Mouse (Mus musculus) stomach, embryonic 16.5 days (tissue): Measurements from ENCODE around the gene Gbgt1. TPM values are rescaled to one million over a fixed set of nuclear protein-coding genes. Genes with fewer than 3 reads are reported as not detected.

Source experiments
- ATAC-seq: fragments of 200-750 bp; cut with Nextera tagmentation; 2 replicates; pipeline ENCODE4 v1.8.0; 2017; ENCODE audit warnings: moderate number of reproducible peaks, moderate TSS enrichment; ENCODE audit not compliant: insufficient read depth, low FRiP score
- H3K27ac ChIP-seq: fragments of 300-500 bp; sonication (generic); 2 replicates; pipeline ENCODE4 v1.5.1; 2014; ENCODE audit warnings: low read length
- H3K27me3 ChIP-seq: fragments of 300-500 bp; sonication (generic); 2 replicates; pipeline ENCODE4 v1.6.1; 2014; ENCODE audit warnings: low read length, control low read depth, mixed read lengths; ENCODE audit not compliant: control insufficient read depth, insufficient read depth
- H3K36me3 ChIP-seq: fragments of 300-500 bp; sonication (generic); 2 replicates; pipeline ENCODE4 v1.6.1; 2014; ENCODE audit warnings: low read length; ENCODE audit not compliant: control insufficient read depth, insufficient read depth
- H3K4me1 ChIP-seq: fragments of 300-500 bp; sonication (generic); 2 replicates; pipeline ENCODE4 v1.6.1; 2014; ENCODE audit warnings: low read length, control low read depth, mixed read lengths; ENCODE audit not compliant: control insufficient read depth, insufficient read depth
- H3K4me2 ChIP-seq: fragments of 300-500 bp; sonication (generic); 2 replicates; pipeline ENCODE4 v1.6.1; 2014; ENCODE audit warnings: low read depth, low read length, mixed read lengths
- H3K4me3 ChIP-seq: fragments of 300-500 bp; sonication (generic); replicated peaks from 2 replicates; pipeline ENCODE4 v1.5.1; 2014; ENCODE audit warnings: mild to moderate bottlenecking, low read length
- H3K9ac ChIP-seq: fragments of 300-500 bp; sonication (generic); 2 replicates; pipeline ENCODE4 v1.6.1; 2014; ENCODE audit warnings: low read length
- H3K9me3 ChIP-seq: fragments of 300-500 bp; sonication (generic); replicated peaks from 2 replicates; pipeline ENCODE4 v1.6.1; 2016; ENCODE audit warnings: low read length, control low read depth; ENCODE audit not compliant: control insufficient read depth
- WGBS: fragments of 180-500 bp; shearing (Covaris S2); extraction: QIAGEN DNeasy Blood & Tissue Kit; methylation state at CpG from one replicate; pipeline ENCODE4 v1.1.7; 2014; 5-methylcytosine and 5-hydroxymethylcytosine counted together
- polyA plus RNA-seq: library from polyadenylated mRNA; unstranded; fragments of >200 nt; fragmentation: Nextera tagmentation; extraction: Ambion mirVana; gene quantifications from 2 replicates; pipeline ENCODE4 v1.2.1, GENCODE M21; 2015

Gene Gbgt1
- polyA plus RNA-seq, 1 experiment from 2014 or later: 3.5 TPM

DNA sequence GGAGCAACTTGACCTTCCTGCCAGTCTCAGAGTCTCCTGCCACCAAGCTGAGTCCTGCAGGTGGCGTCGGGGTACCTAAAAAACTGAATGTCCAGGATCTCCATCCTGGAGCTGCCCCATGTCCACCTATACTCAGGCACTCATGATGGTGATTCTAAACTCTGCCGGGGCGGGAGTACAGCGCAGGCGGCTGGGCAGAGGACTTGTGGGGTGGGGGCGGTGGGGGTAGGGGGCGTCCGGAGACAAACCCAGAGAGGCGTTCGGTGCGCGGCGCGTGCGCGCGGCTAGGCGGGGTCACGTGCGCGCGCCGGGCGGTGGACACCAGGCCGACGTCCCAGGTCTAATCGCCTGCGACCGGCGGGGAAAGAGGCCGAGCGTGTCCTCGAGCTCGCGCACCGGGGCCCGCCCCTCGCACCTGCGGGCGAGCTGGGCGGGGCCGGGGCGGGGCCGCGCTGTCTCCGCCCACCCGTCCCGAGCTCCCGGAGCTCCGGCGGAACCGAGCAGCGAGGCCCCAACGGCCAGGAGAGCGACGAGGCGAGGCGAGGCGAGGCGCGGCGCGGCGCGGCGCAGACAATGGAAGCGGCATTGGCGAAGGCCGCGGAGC, 16.2 kb downstream of the Gbgt1 start, which contains the start of gene Ralgds:
TSS of gene Ralgds (plus strand) at position 328 of the 604 bp plus-strand sequence.
- Histone ChIP-seq H3K27me3 (no peaks in the 10 kb centered on the region), H3K4me1 (peaks cover 16% of the 10 kb centered on the region), H3K4me2 (peak within 1 kb of the TSS; percentile 94), H3K4me3 (peak within 1 kb of the TSS; percentile 73), H3K9ac (peak within 1 kb of the TSS; percentile 90), H3K27ac (peak within 1 kb of the TSS; percentile 84), H3K36me3 (no peaks in the 10 kb centered on the region), H3K9me3 (no peaks in the 10 kb centered on the region)
- ATAC-seq: peak; percentile 84
- WGBS: under 1% methylated on average over 71 of the region's 71 CpGs

DNA sequence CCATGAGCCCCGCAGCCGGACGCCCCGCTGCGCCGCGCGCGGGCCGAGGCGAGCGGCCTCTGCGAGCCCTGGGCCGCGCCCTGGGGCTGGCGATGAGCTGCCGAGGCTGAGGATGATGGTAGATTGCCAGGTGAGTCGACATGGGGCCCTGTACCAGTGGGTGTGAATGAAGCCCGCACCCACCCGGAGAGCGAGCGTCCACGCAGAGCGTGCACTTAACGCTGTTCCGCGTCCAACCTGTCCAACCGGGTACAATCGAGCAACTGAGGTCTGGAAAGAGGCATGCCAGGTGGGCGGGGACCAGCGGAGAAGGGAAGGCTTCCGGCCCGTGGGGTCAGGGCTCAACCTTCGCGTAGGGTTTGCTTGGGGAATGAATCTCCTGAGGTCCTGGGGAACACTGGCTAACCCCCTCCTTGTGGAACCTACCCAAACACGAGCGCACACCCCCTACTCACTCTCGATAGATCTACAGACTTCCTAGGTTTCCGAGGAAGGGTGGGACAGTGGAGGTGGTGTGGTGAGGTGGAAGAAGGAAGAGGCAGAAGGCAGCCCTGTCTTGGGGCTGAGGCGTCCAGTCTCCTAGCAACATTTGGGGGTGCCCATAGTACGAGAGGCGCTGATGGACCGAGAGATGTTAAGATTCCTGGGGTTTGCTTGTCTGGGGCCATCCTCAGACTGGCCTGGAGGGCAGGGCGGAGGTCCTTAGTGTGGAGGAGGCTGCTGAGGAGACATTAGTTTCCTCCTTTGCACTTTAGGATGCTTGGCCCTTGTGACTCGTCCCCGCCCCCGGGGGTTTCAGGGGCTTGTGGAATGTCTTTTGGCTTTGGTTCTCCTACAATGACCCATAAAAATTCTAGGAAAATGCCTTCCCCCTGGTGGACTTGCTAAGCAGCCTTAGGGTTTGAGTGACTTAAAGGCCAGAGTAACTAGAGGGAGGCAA, 17.0 kb downstream of the Gbgt1 start:
- no peaks in the 10 kb centered on the region for H3K36me3 ChIP-seq
- H3K9me3 ChIP-seq: no peaks in the 10 kb centered on the region
- peaks cover 16% of the 10 kb centered on the region for H3K4me1 ChIP-seq
- peak; percentile 30; the same call in 1 of the 2 replicates for ATAC-seq
- no peaks in the 10 kb centered on the region for H3K27me3 ChIP-seq
- H3K4me3 ChIP-seq: peak overlapping the region; percentile 73
- peak overlapping the region; percentile 94 for H3K4me2 ChIP-seq
- H3K9ac ChIP-seq: peak overlapping the region; percentile 90
- WGBS: 5% methylated on average over 47 of the region's 47 CpGs
- H3K27ac ChIP-seq: peak overlapping the region; percentile 84

DNA sequence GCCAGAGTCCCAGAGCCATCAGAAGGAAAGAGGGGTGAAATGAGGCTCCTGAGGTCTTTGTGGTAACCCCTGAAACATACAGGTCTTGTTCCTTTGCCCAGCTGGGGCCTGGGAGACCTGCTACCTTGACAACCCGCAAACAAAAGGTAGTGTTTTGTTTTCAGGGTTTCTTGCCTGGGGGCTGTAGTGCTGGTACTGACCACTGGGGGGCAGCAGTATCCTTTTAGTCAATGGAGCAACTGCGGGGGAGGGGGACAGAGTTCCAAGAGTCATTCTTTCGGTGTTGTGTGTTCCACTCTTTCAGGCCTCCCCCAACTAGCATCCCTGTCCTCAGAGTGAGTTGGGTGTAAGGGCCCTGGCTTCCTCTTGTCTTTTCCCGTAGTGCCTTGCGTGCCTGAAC, 17.8 kb downstream of the Gbgt1 start:
- Histone ChIP-seq H3K4me3 (peak overlapping the region; percentile 73), H3K27me3 (no peaks in the 10 kb centered on the region), H3K9ac (peak overlapping the region; percentile 90), H3K9me3 (no peaks in the 10 kb centered on the region), H3K27ac (no peak overlapping the region), H3K36me3 (no peaks in the 10 kb centered on the region), H3K4me1 (peaks cover 16% of the 10 kb centered on the region), H3K4me2 (peak overlapping the region; percentile 94)
- ATAC-seq: no peak
- 22% methylated on average over 5 of the region's 5 CpGs for WGBS

DNA sequence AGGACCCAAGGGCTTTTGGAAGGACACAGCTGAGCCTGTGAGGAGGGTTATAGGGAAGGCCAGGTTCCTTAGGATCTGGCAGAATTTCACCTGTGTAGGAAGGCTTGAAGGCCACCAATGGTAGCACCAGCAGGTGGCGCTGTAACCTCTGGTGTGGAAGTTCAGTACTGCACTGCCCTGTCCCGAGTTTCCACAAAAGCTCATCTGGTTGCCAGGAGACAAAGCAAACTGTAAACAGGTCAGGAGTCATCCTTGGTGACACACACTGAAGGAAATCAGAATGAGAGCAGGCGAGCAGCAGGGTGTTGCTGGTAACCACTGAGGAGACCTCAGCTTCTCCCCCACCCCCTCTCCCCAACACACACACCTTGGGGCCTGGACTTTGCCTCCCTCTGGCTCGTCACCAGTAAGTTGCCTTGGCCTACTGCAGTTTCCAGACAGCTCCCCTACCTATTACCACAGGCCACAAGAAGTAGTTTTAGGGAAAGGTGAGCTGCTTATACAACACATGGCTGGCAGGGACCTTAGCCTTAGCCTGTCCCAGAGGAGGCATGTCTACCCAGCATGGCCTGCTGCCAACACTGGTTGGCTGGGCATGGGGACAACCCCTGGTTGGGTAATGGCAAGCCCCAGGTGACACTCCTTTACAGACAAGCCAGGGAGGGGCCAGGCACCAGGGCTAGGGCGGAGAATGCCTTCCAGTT, 20.7 kb downstream of the Gbgt1 start:
- WGBS: 40% methylated on average over 5 of the region's 5 CpGs
- no peak overlapping the region for H3K4me3 ChIP-seq
- no peaks in the 10 kb centered on the region for H3K27me3 ChIP-seq
- peak; percentile 47 for ATAC-seq
- H3K9me3 ChIP-seq: no peaks in the 10 kb centered on the region
- no peaks in the 10 kb centered on the region for H3K36me3 ChIP-seq
- peaks cover 16% of the 10 kb centered on the region for H3K4me1 ChIP-seq
- no peak overlapping the region for H3K9ac ChIP-seq
- H3K4me2 ChIP-seq: no peak overlapping the region
- peak overlapping the region; percentile 69 for H3K27ac ChIP-seq

DNA sequence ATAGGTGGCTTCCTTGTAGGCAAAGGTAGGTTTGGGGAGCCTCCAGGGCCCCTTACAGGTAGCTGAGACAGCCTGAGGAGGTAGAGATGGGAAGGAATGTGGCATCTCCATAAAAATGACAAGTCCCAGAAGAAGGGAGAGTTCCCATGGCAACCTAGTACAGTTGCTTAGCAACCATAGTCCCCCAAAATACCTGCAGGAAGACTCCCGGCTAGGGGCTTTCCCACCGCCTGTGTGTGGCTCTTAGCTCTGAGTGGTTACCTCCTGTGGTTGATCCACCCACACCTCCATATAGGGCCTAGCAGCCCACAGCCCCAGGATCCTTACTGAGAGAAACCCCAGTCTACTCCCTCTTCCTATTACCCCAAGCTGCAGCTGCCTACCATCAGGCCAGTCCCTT, 21.5 kb downstream of the Gbgt1 start:
- H3K27me3 ChIP-seq: no peaks in the 10 kb centered on the region
- no peak for ATAC-seq
- no peaks in the 10 kb centered on the region for H3K9me3 ChIP-seq
- no peaks in the 10 kb centered on the region for H3K36me3 ChIP-seq
- no peak overlapping the region for H3K9ac ChIP-seq
- no peak overlapping the region for H3K4me3 ChIP-seq
- H3K4me1 ChIP-seq: peaks cover 16% of the 10 kb centered on the region
- no peak overlapping the region for H3K4me2 ChIP-seq
- H3K27ac ChIP-seq: no peak overlapping the region
- WGBS: 50% methylated on average over 2 of the region's 2 CpGs

DNA sequence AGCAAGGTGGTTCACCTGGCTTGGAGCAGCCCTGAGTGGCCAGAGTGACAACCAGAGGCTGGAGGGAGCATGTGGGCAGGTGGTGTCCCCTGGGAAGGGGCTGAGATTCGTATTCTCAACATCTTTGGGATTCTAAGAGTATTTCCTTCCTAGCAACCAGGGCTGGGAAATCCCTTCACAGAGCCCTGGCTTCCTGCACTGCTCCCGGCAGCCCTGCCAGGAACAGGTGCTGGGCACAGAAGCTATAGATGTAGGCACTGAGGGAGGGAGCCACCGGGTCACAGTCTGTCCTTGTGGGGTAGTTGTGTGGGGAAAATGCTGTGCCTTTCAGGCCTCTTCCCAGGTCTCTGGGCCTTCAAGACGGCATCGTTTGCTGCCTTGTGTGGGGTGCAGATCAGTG, 23.9 kb downstream of the Gbgt1 start:
- Histone ChIP-seq H3K9me3 (no peaks in the 10 kb centered on the region), H3K4me3 (no peak overlapping the region), H3K4me1 (peaks cover 28% of the 10 kb centered on the region), H3K27me3 (no peaks in the 10 kb centered on the region), H3K9ac (no peak overlapping the region; the same call in 1 of the 2 replicates), H3K36me3 (no peaks in the 10 kb centered on the region), H3K27ac (no peak overlapping the region), H3K4me2 (no peak overlapping the region)
- ATAC-seq: no peak
- 85% methylated on average over 5 of the region's 5 CpGs for WGBS

DNA sequence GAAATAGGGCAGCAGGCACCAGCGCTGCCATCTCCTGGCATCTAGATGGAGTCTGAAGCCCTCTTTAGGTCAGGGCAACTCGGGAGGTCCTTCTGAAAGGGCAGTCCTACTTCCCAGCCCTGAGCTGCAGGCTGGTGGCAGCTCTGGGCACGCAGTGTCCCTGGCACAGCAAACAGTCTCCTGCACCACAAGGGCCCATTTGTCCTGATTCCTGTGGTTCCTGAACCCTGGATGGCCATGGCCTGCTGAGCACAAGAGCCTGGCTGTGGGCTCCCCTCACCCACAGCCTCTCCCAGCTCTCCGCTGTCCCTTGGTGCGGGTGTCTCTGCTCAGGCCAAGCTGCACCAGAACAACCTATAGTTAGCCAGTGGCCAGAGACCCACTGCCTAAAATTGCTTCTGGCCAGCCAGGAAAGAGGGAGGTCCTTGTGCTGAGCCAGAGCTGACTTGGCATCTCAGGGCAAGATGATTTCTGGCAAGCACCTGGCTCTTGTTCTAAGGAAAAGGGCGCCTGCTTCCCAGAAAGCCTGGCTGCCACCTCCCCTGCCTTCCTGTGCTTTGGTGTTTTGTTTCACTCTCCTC, 25.0 kb downstream of the Gbgt1 start:
- Histone ChIP-seq H3K4me2 (no peak overlapping the region), H3K9me3 (no peaks in the 10 kb centered on the region), H3K4me3 (no peak overlapping the region), H3K4me1 (peaks cover 39% of the 10 kb centered on the region), H3K36me3 (no peaks in the 10 kb centered on the region), H3K9ac (peak overlapping the region; percentile 25; the same call in 1 of the 2 replicates), H3K27ac (no peak overlapping the region), H3K27me3 (no peaks in the 10 kb centered on the region)
- 89% methylated on average over 6 of the region's 6 CpGs for WGBS
- no peak for ATAC-seq

DNA sequence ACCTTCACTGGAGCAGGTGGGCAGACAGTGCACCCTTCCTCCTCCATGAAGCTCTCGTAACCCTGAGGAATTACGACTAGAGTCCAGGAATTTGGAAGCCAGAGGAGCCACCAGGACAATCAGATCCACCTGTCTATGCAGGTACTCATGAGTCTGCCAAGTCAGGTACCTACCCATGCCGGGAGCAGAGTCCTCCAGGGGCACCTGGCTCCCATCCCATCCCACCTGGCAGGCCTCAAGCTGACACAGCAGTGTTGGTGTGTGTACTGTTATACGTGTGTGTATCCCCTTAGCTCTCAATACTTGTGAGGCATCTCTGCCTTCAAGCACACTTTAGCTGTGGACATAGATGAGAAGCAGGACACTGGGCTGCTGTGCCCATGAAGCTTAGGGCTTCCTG, 25.5 kb downstream of the Gbgt1 start:
- Histone ChIP-seq H3K36me3 (no peaks in the 10 kb centered on the region), H3K9ac (no peak overlapping the region), H3K4me1 (peaks cover 41% of the 10 kb centered on the region), H3K4me3 (no peak overlapping the region), H3K27me3 (no peaks in the 10 kb centered on the region), H3K27ac (no peak overlapping the region), H3K9me3 (no peaks in the 10 kb centered on the region), H3K4me2 (no peak overlapping the region)
- WGBS: 76% methylated on average over 4 of the region's 4 CpGs
- no peak for ATAC-seq
